In genomic region chr2:27006255-27006654, GRCm38 (mm10) we compare ENCODE assay signal across 12 mouse cellular contexts. TPM values are rescaled to one million over a fixed set of nuclear protein-coding genes. Genes with fewer than 3 reads are reported as not detected.
"Had no signal": no experiment of that assay in that cellular context is flagged by ENCODE, and none has a peak within 500 bp of the region (broad histone marks: within the 10 kb centered on the region; RNA-seq: fewer than 3 reads in every experiment).

No protein-coding gene starts in this region.

- H3K9me3 ChIP-seq: limb, embryonic 12.5 days; liver, embryonic 13.5 days; lung, embryonic 15.5 days; midbrain, embryonic 13.5 days had no signal

- H3K27me3 ChIP-seq: limb, embryonic 12.5 days; liver, embryonic 13.5 days; lung, embryonic 15.5 days; midbrain, embryonic 13.5 days had no signal

- DNase-seq: kidney, adult 11 months; kidney, postnatal 10 days; liver; liver, embryonic 13.5 days; liver, postnatal 0 days; thymus, postnatal 4 days had no signal

- H3K4me2 ChIP-seq: limb, embryonic 12.5 days; liver, embryonic 13.5 days; lung, embryonic 15.5 days; midbrain, embryonic 13.5 days had no signal

- H3K27ac ChIP-seq: hindbrain, postnatal 0 days; limb, embryonic 12.5 days; liver, embryonic 13.5 days; lung, embryonic 15.5 days; midbrain, embryonic 13.5 days had no signal

- H3K4me3 ChIP-seq: limb, embryonic 12.5 days; liver, embryonic 13.5 days; lung, embryonic 15.5 days; midbrain, embryonic 13.5 days had no signal

- ATAC-seq: hindbrain, postnatal 0 days; liver, postnatal 0 days; midbrain, embryonic 13.5 days had no signal

- H3K9ac ChIP-seq: limb, embryonic 12.5 days; liver, embryonic 13.5 days; liver, postnatal 0 days; lung, embryonic 15.5 days; midbrain, embryonic 13.5 days had no signal

- H3K36me3 ChIP-seq: limb, embryonic 12.5 days; liver, embryonic 13.5 days; lung, embryonic 15.5 days; midbrain, embryonic 13.5 days had no signal

RNA-seq across cellular contexts. Expression of gene Adamts13, which starts 33.0 kb away (rescaled TPM):
- total RNA-seq: hindbrain, postnatal 0 days; midbrain, postnatal 0 days had no signal
- polyA plus RNA-seq: hindbrain, postnatal 0 days; lung, embryonic 15.5 days; midbrain, embryonic 13.5 days; midbrain, postnatal 0 days; neural tube, embryonic 14.5 days had no signal
